Mouse (Mus musculus) urinary bladder, postnatal 4 days (tissue): ENCODE data around the gene Srp68.

Source experiments
- DNase-seq, 2 experiments: peaks; one replicate each; pipeline ENCODE4 v3.0.0; 2021 to 2022; ENCODE audit warnings: low spot score in 2 of 2

Gene Srp68

DNA sequence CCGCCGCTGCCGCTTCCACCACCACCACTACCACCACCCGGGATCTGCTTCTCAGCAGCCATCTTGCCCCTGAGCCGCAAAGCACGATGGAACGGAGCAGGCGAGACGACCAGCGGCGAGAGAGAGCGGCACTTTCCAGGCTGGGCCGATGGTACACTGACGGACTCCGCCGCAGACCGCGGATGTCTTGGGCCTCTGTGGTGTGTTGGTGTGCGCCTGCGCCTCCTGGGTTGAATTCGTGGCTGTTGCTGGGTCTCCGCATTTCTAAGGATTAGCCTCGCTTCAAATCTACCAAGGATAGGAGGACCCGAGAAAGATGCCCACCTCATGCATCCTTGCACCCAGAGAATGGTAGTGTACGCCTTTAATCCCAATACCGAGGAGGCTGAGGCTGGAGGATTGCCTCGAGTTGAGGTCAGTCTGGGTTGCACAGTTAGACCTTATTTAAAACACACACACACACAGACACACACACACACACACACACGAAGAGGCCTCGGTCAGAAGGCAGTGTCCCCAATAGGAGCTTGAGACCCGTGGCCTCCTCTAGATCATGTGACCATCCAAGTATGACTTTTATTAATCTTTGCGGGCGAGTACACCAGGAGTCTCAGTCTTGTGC is at the start of gene Srp68:
TSS of gene Srp68 (minus strand) at position 173 of the 622 bp plus-strand sequence.
- peak; percentile 90 to 92 for DNase-seq

DNA sequence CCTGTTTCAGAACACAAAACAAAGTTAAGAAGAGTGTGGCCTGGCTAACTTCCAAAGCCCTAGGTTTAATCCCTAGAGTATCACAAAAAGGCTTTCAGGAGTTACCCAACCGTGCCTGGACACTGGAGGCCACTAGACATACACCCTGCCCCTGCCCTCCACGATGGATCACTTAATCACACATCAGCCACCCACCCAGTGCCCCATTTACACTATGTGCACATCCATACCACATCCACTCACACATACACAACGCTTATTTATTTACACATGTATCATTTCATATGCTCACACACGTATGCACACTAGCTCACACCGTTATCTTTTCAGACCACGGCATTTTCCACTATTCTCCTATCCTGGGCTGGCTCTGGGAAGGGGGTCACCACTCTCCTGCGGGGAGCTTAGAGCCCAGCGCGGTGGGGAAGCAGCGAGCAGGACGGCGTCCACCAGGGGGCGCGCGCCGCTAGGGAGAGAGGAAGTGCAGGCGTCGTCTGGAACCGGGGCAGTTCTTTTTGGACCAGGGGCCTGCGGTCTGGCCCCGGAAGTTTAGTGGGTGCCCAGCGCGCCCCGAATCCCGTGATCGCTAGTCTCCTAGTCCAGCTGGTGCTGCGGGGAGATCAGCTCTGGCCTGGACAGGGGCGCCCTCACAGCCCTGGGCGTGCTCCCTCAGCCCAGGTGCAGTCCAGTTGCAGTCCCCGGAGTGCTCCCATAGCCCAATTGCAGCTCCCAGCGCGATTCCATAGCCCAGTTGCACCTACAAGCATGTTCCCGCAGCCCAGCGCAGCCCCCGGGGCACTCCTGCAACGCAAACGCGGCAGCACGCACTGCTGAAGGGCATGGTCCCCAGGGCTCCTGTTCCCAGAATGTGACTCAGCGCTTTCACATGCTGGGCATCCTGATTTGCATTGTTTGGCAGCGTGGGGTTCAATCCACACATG is 45.0 kb upstream of the Srp68 start:
- peak; percentile 75 to 95 for DNase-seq

GRCm38 (mm10) chr11:116312359-116312758 is 38.3 kb upstream of the Srp68 start:
- no peak for DNase-seq

DNA sequence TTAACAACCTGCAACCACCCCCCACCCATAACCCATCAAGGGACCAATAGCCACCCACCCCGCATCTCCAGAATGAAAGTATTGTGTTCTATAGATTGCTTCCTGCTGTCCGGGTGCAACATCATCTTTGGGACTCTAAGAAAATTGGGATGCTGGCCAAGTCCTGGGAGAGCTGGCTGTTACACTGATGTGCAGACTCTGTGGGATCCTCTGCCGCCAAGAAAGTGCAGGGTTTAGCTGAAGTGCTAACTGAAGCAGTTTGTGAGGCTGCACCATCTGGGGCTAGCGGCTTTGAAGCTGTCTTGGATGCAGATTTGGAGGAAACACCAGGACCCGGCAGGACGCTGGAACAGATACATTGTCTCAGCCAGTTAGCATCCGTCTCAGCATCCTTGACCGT is 37.2 kb upstream of the Srp68 start:
- no peak for DNase-seq

DNA sequence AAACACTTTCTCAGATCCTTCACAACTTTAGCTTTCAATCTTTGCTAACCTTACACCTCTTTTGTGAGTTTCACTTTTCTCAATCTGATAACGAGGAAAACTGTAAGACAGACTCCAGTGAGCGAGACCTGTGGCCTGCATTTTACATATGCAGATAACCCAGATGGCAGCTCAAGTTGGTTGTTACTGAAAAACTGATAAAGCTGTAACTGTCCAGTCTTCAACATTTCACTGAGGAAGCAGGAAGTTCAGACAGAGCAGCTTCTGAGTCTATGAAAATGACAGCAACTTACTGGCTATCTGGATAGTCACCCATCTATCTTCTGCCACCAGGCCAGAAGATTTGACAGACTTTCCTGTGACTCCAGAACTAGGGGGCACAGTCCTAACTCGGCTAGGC is 35.6 kb upstream of the Srp68 start:
- no peak for DNase-seq

- DNase-seq = no peak
Measured at GRCm38 (mm10) chr11:116307762-116308531, 33.9 kb upstream of the Srp68 start.

GRCm38 (mm10) chr11:116307019-116307725 is 33.2 kb upstream of the Srp68 start, which contains the start of gene Exoc7:
Exoc7 (minus strand) TSS chr11:116307233.
- no peak for DNase-seq

- peak; percentile 91 to 97 for DNase-seq
Measured at GRCm38 (mm10) chr11:116306126-116306982, 32.3 kb upstream of the Srp68 start.

DNA sequence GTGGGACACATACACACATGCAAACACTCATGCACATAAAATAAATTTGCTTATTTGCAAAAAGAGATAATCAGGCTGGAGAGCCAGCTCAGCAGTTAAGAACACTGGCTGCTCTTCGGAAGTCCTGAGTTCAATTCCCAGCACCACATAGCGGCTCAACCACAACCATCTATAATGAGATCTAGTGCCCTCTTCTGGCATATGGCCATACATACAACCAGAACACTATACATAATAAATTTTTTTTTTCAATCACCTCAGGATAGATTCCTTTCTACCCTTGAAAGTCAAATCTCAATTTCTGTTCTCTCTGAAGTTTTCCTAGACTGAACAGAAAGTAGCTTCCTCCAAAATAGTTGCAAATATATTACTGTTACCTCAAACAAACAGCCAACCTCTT is 31.4 kb upstream of the Srp68 start:
- no peak for DNase-seq

DNA sequence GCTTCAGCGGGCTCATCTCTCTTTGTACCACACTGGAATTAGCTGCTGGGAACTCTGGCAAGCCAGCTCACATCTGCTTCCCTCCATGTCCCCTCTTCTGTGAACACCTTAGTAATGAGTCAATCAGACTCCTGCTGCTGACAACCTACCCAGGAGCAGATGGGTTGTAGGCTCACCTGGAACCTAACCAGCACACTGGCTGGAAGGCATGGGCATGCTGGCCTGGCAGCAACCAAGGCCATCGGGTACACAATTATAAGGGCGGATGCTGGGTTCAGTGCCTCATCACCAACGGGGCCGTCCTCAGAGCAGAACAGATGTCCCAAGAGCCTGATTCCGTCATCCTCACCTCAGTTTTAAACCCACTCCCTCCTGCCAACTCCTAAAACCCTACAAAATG is 24.6 kb upstream of the Srp68 start:
- DNase-seq = no peak

DNA sequence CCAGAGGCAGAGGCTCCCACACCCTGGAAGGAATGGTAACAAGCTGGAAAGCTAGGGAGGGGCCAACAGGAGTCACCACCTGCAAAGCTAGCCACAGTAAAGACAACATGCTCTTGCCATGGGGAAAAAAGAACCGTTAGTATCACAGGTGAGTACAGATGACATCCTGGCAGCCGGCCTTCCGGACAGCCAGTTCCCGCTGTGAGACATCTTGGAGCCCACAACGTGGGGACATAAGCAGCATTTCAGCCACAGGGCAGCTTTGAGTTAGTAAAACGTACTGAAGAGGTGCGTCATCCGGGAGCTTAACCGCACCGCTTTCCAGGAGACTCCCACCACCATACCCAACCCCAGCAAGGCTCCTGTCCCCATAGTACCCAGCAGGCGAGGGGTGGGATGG is 24.2 kb upstream of the Srp68 start:
- no peak for DNase-seq

- no peak for DNase-seq
Measured at GRCm38 (mm10) chr11:116297017-116297416, 23.0 kb upstream of the Srp68 start.

- no peak for DNase-seq
Measured at GRCm38 (mm10) chr11:116296191-116296734, 22.2 kb upstream of the Srp68 start.

- no peak for DNase-seq
Measured at GRCm38 (mm10) chr11:116294319-116294718, 20.3 kb upstream of the Srp68 start.

DNA sequence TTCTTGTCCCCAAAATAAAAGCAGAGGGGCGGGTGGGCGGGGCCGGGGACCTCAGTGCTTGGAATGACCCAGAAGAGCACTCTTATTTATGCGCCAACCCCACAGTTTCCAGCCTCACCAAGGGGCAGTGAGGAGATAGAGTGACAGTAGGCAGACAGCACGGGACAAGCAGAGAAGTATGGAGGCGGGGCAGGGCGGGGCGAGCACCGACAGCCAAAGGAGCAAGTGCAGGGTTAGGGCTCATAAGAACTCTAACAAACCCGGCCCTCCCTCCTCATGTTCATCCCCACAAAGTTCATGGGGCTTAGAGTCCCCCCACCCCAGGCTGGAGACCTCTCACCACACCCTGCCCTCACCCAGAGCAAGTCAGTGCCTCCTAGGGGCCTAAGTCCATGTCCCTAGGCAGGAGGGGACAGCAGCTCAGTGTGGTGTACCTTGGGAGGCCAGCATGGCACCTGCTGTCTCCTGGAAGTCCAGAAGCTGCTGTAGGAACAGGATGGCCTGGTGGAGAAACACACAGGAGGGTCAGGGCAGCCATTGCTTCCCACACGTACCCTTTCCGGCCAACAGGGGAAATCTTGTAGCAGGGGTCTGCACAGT is 19.6 kb upstream of the Srp68 start:
- DNase-seq = no peak

GRCm38 (mm10) chr11:116292401-116292800 is 18.4 kb upstream of the Srp68 start:
- no peak for DNase-seq

DNA sequence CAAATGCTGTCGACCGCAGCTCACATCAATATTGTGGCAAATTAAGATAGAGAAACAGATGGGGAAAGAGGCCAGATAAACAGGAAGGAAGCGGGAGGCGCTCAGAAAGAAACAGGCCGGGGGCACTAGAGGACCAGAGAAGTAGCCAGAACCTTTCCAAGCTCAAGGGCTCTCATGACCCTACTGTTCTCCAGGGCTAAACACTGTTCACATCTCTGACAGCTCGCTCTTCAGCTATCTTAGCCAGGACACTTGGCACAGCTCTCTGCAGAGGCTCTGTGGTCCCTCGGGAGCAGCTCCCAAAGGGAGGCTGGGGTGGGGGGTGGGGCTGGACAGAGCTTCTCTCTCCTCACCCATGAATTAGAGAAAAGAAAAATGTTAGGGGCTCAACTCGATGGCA is 16.5 kb upstream of the Srp68 start:
- no peak for DNase-seq

DNA sequence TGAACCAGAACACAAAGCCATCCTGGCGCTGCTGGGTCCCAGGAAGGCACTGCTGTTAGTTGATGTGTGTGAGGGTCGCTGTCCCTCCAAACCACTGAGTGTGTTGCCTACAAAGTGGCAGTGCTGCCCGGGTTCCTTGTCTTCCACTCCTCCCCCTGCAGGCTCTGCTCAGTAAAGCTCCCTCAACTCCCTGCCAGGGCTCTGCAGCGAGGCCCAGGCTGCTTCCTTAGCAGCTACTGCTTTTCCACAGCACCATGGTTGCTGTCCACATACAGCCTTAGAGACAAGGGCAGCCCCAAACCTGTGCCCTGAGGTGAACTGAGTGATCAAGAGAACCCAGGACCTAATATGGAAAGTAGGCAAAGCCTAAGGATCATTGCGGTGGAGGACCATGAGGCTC is 13.3 kb upstream of the Srp68 start:
- DNase-seq = no peak

DNA sequence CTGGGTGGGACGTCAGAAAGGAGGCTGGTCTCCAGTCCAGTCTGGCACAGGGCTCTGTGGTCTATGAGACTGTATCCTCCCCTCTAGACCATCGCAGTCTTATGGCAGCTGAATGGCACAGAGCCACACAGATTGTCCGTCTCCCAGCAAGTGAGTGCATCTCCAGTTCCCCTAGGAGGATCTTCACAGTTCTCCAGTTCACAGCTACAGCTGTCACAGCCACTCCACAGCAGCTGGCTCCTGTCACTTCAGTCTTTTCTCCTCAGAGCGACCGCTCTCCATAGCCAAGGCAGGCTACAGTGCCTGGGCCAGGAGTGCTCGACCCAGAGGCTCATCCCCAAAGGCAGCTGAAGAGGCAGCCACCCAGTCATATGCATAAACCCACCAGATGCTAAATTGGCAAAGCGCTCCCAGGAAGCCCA is 11.8 kb upstream of the Srp68 start:
- no peak for DNase-seq

- no peak for DNase-seq
Measured at GRCm38 (mm10) chr11:116283982-116284381, 10.0 kb upstream of the Srp68 start.
